In the genomic region with DNA sequence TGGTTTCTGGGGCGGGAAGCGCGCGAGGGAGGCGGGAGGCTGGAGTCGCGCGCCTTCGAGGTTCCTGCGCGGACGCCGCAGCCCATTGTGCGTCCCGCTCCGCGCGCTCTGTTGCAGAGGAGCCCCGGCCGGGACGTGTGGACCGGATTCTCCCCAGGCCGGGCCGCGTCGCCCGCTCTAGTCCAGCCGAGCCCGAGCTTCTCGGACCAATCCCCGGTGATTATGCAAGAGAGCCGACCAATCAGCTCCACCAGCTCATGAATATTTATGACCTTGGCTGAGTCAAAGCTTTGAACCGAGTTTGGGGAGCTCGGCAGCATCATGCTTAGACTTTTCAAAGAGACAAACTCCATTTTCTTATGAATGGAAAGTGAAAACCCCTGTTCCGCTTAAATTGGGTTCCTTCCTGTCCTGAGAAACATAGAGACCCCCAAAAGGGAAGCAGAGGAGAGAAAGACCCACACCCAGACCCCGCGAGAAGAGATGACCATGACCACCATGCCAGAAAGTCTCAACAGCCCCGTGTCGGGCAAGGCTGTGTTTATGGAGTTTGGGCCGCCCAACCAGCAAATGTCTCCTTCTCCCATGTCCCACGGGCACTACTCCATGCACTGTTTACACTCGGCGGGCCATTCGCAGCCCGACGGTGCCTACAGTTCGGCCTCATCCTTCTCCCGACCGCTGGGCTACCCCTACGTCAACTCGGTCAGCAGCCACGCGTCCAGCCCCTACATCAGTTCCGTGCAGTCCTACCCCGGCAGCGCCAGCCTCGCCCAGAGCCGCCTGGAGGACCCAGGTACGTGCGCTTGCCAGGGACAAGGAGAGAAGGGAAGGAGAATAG, we compare ENCODE assay signal across 7 mouse cellular contexts. TPM values are rescaled to one million over a fixed set of nuclear protein-coding genes. Genes with fewer than 3 reads are reported as not detected.
DNase-seq lines count a peak whose midpoint lies in the region; ATAC-seq lines count a peak whose summit lies in the region.

No protein-coding gene starts in this region.

- intact Hi-C loops in heart, postnatal 10 days (cut with DNase I) = loop anchor here (2.0 to 5.0 kb wide), 3 partner anchors 15 to 162 kb away; partner anchors contain the start of genes Metap1d and Slc25a12

- H3K4me1 ChIP-seq in forebrain, embryonic 11.5 days (replicated peaks; ENCODE audit: control insufficient read depth, insufficient read depth, low read length) = peaks cover 9% of the 10 kb centered on the region; the same call in 1 of the 2 replicates

- no peaks in the 10 kb centered on the region for H3K36me3 ChIP-seq in forebrain, embryonic 11.5 days (ENCODE audit: control insufficient read depth, insufficient read depth, low read length)

- ATAC-seq in forebrain, embryonic 11.5 days (replicated peaks; ENCODE audit: low FRiP score) = peak; percentile 93

- peaks cover 93% of the 10 kb centered on the region for H3K27me3 ChIP-seq in forebrain, embryonic 11.5 days (ENCODE audit: control insufficient read depth, insufficient read depth, low read length)

- H3K27ac ChIP-seq in forebrain, embryonic 11.5 days (ENCODE audit: low read depth, low read length) = peak overlapping the region; percentile 87

- DNase-seq in ES-CJ7 (ENCODE audit: low read depth, low spot score) = peak; percentile 95
- DNase-seq in adrenal gland, adult 2 months = peak; percentile 91
- peak; percentile 93 for DNase-seq in forebrain, embryonic 11.5 days (ENCODE audit: low spot score)
- DNase-seq in heart, postnatal 10 days = peak; percentile 84
- DNase-seq in kidney, postnatal 36 days = peak; percentile 74 to 75
- DNase-seq in lung, postnatal 4 days = peak; percentile 70 to 83
- peak; percentile 62 for DNase-seq in right cerebral cortex, postnatal 4 days

- peak overlapping the region; percentile 76 for H3K9ac ChIP-seq in forebrain, embryonic 11.5 days (ENCODE audit: low read length)

- peak overlapping the region; percentile 81 for H3K4me2 ChIP-seq in forebrain, embryonic 11.5 days (ENCODE audit: low read depth, low read length, severe bottlenecking)

- WGBS in forebrain, embryonic 11.5 days = under 1% methylated on average over 60 of the region's 60 CpGs

- H3K9me3 ChIP-seq in forebrain, embryonic 11.5 days (ENCODE audit: control insufficient read depth, low read length) = no peaks in the 10 kb centered on the region

- peak overlapping the region; percentile 48 for H3K4me3 ChIP-seq in forebrain, embryonic 11.5 days (ENCODE audit: low read depth, low read length)

RNA-seq across cellular contexts. Expression of gene Dlx1, which starts 1.8 kb away (rescaled TPM):
- under 1 TPM; 0.14 to 0.31 TPM for total RNA-seq in adrenal gland, adult 2 months (2021)
- 0.26 and 1.2 TPM in 2 replicates for polyA plus RNA-seq in adrenal gland, adult 2 months (2012; rRNA removed)
- polyA plus RNA-seq in forebrain, embryonic 11.5 days (2014; fragmentation: Nextera tagmentation; extraction: Ambion mirVana) = 118 and 133 TPM in 2 replicates
- total RNA-seq in heart, postnatal 10 days (2021) = under 1 TPM in 1 of 2 experiments, not detected in 1; 0.48 TPM

RNA-seq across cellular contexts. Expression of gene Dlx2, which starts 16.8 kb away (rescaled TPM):
- under 1 TPM; 0.26 to 0.28 TPM for total RNA-seq in adrenal gland, adult 2 months (2021)
- polyA plus RNA-seq in adrenal gland, adult 2 months (2012; rRNA removed) = 0.54 and 0.80 TPM in 2 replicates
- 66.7 and 67.8 TPM in 2 replicates for polyA plus RNA-seq in forebrain, embryonic 11.5 days (2014; fragmentation: Nextera tagmentation; extraction: Ambion mirVana)
- total RNA-seq in heart, postnatal 10 days (2021) = not detected

Comparison
In these comparisons a context has a peak if more than half of its experiments do, and no peak if none do; other contexts are left out.
1. Peak in every context shown above with its lines: DNase-seq, ATAC-seq, H3K4me3 ChIP-seq and H3K27ac ChIP-seq.